Mouse (Mus musculus) midbrain, embryonic 16.5 days (tissue): ENCODE measurements around the gene Tln1. TPM values are rescaled to one million over a fixed set of nuclear protein-coding genes. Genes with fewer than 3 reads are reported as not detected.

Experiments
- ATAC-seq: fragments of 200-750 bp; cut with Nextera tagmentation; 2 replicates; pipeline ENCODE4 v1.8.0; 2017; ENCODE audit warnings: moderate TSS enrichment
- H3K27ac ChIP-seq: fragments of 300-500 bp; sonication (generic); 2 replicates; pipeline ENCODE4 v1.5.1; 2014; ENCODE audit warnings: mild to moderate bottlenecking, low read length, mixed read lengths
- H3K27me3 ChIP-seq: fragments of 300-500 bp; sonication (generic); 2 replicates; pipeline ENCODE4 v1.6.1; 2014; ENCODE audit warnings: low read depth, low read length, mixed read lengths; ENCODE audit not compliant: control insufficient read depth, insufficient read depth
- H3K36me3 ChIP-seq: fragments of 300-500 bp; sonication (generic); 2 replicates; pipeline ENCODE4 v1.6.1; 2014; ENCODE audit warnings: mild to moderate bottlenecking, low read length, moderate library complexity, mixed read lengths; ENCODE audit not compliant: control insufficient read depth, insufficient read depth
- H3K4me1 ChIP-seq: fragments of 300-500 bp; sonication (generic); 2 replicates; pipeline ENCODE4 v1.6.1; 2014; ENCODE audit warnings: mild to moderate bottlenecking, low read length, mixed read lengths; ENCODE audit not compliant: control insufficient read depth, insufficient read depth
- H3K4me2 ChIP-seq: fragments of 300-500 bp; sonication (generic); 2 replicates; pipeline ENCODE4 v1.6.1; 2014; ENCODE audit warnings: mild to moderate bottlenecking, low read length, mixed read lengths
- H3K4me3 ChIP-seq: fragments of 300-500 bp; sonication (generic); 2 replicates; pipeline ENCODE4 v1.5.1; 2014; ENCODE audit warnings: low read depth, mild to moderate bottlenecking, low read length, moderate library complexity, mixed read lengths
- H3K9ac ChIP-seq: fragments of 300-500 bp; sonication (generic); 2 replicates; pipeline ENCODE4 v1.6.1; 2014; ENCODE audit warnings: low read depth, low read length, mixed read lengths
- H3K9me3 ChIP-seq: fragments of 300-500 bp; sonication (generic); replicated peaks from 2 replicates; pipeline ENCODE4 v1.6.1; 2014; ENCODE audit warnings: mild to moderate bottlenecking, low read length, mixed read lengths; ENCODE audit not compliant: control insufficient read depth, poor library complexity, severe bottlenecking
- WGBS: fragments of 180-500 bp; shearing (Covaris S2); extraction: QIAGEN DNeasy Blood & Tissue Kit; methylation state at CpG from one replicate; pipeline ENCODE4 v1.1.7; 2014; 5-methylcytosine and 5-hydroxymethylcytosine counted together
- polyA plus RNA-seq: library from polyadenylated mRNA; unstranded; fragments of >200 nt; fragmentation: Nextera tagmentation; extraction: Ambion mirVana; gene quantifications from 2 replicates; pipeline ENCODE4 v1.2.1, GENCODE M21; 2015

Tln1 gene
- polyA plus RNA-seq, 1 experiment from 2014 or later, result 62.9 TPM

- H3K27ac ChIP-seq, result no peak overlapping the region
- peaks cover 13% of the 10 kb centered on the region for H3K4me1 ChIP-seq
- H3K9me3 ChIP-seq, result no peaks in the 10 kb centered on the region
- H3K27me3 ChIP-seq, result no peaks in the 10 kb centered on the region
- peaks cover 56% of the 10 kb centered on the region for H3K36me3 ChIP-seq
- H3K9ac ChIP-seq, result no peak overlapping the region
- 94% methylated on average over 9 of the region's 9 CpGs for WGBS
- no peak overlapping the region for H3K4me2 ChIP-seq
- no peak for ATAC-seq
- H3K4me3 ChIP-seq, result no peak overlapping the region
Observed at GRCm38 (mm10) chr4:43567140-43567539, 4.6 kb upstream of the Tln1 start.

- no peak overlapping the region for H3K4me3 ChIP-seq
Observed at GRCm38 (mm10) chr4:43564231-43564630, 1.7 kb upstream of the Tln1 start.

GRCm38 (mm10) chr4:43563601-43563875, 1.0 kb upstream of the Tln1 start:
- peak overlapping the region; percentile 62 for H3K4me3 ChIP-seq
- H3K9me3 ChIP-seq, result no peaks in the 10 kb centered on the region
- whole genome bisulfite sequencing, result 91% methylated on average over 4 of the region's 4 CpGs
- H3K27me3 ChIP-seq, result no peaks in the 10 kb centered on the region
- H3K27ac ChIP-seq, result no peak overlapping the region
- peak overlapping the region; percentile 86 for H3K9ac ChIP-seq
- peaks cover 31% of the 10 kb centered on the region for H3K36me3 ChIP-seq
- peak overlapping the region; percentile 87 for H3K4me2 ChIP-seq
- peaks cover 38% of the 10 kb centered on the region for H3K4me1 ChIP-seq
- no peak for ATAC-seq

More at GRCm38 (mm10) chr4:43564231-43564630, 1.7 kb upstream of the Tln1 start:
- no peaks in the 10 kb centered on the region for H3K9me3 ChIP-seq
- peaks cover 32% of the 10 kb centered on the region for H3K4me1 ChIP-seq
- H3K27ac ChIP-seq, result no peak overlapping the region
- no peak overlapping the region for H3K4me2 ChIP-seq
- peaks cover 34% of the 10 kb centered on the region for H3K36me3 ChIP-seq
- no peak overlapping the region for H3K9ac ChIP-seq
- H3K27me3 ChIP-seq, result no peaks in the 10 kb centered on the region
- 54% methylated on average over 2 of the region's 2 CpGs for WGBS
- ATAC-seq, result no peak

- H3K9me3 ChIP-seq, result no peaks in the 10 kb centered on the region
- ATAC-seq, result peak; percentile 21
- H3K4me2 ChIP-seq, result peak overlapping the region; percentile 87
- H3K27me3 ChIP-seq, result no peaks in the 10 kb centered on the region
- peak overlapping the region; percentile 86 for H3K9ac ChIP-seq
- peak overlapping the region; percentile 95 for H3K27ac ChIP-seq
- peaks cover 26% of the 10 kb centered on the region for H3K36me3 ChIP-seq
- H3K4me3 ChIP-seq, result peak overlapping the region; percentile 62
- peaks cover 43% of the 10 kb centered on the region for H3K4me1 ChIP-seq
- WGBS, result 5% methylated on average over 22 of the region's 22 CpGs
Observed at GRCm38 (mm10) chr4:43562769-43563600, 494 bp upstream of the Tln1 start.

- peak overlapping the region; percentile 62 for H3K4me3 ChIP-seq
- H3K9ac ChIP-seq, result peak overlapping the region; percentile 86
- peak; percentile 34; the same call in 1 of the 2 replicates for ATAC-seq
- peaks cover 45% of the 10 kb centered on the region for H3K4me1 ChIP-seq
- peak overlapping the region; percentile 77 for H3K4me2 ChIP-seq
- 2% methylated on average over 16 of the region's 16 CpGs for WGBS
- no peaks in the 10 kb centered on the region for H3K9me3 ChIP-seq
- no peaks in the 10 kb centered on the region for H3K27me3 ChIP-seq
- peak overlapping the region; percentile 95 for H3K27ac ChIP-seq
- H3K36me3 ChIP-seq, result peaks cover 14% of the 10 kb centered on the region
Observed at GRCm38 (mm10) chr4:43561436-43561996, 975 bp downstream of the Tln1 start.

GRCm38 (mm10) chr4:43560976-43561375, 1.5 kb downstream of the Tln1 start:
- no peaks in the 10 kb centered on the region for H3K27me3 ChIP-seq
- H3K4me2 ChIP-seq, result peak overlapping the region; percentile 77
- H3K27ac ChIP-seq, result no peak overlapping the region
- H3K4me3 ChIP-seq, result peak overlapping the region; percentile 62
- WGBS, result 38% methylated on average over 2 of the region's 2 CpGs
- no peak for ATAC-seq
- no peaks in the 10 kb centered on the region for H3K9me3 ChIP-seq
- peaks cover 45% of the 10 kb centered on the region for H3K4me1 ChIP-seq
- peak overlapping the region; percentile 86 for H3K9ac ChIP-seq
- peaks cover 9% of the 10 kb centered on the region for H3K36me3 ChIP-seq

GRCm38 (mm10) chr4:43560243-43560611, 2.3 kb downstream of the Tln1 start:
- H3K9me3 ChIP-seq, result no peaks in the 10 kb centered on the region
- H3K4me1 ChIP-seq, result peaks cover 45% of the 10 kb centered on the region
- H3K4me2 ChIP-seq, result peak overlapping the region; percentile 77; the same call in 1 of the 2 replicates
- H3K9ac ChIP-seq, result no peak overlapping the region; the same call in 1 of the 2 replicates
- no peak overlapping the region for H3K4me3 ChIP-seq
- ATAC-seq, result no peak
- H3K27ac ChIP-seq, result no peak overlapping the region
- peaks cover 7% of the 10 kb centered on the region for H3K36me3 ChIP-seq
- no peaks in the 10 kb centered on the region for H3K27me3 ChIP-seq
- WGBS, result 51% methylated on average over 6 of the region's 6 CpGs

- 85% methylated on average over 13 of the region's 13 CpGs for WGBS
Observed at GRCm38 (mm10) chr4:43559519-43560242, 2.8 kb downstream of the Tln1 start.

More at GRCm38 (mm10) chr4:43559519-43560242, 2.8 kb downstream of the Tln1 start:
- Histone ChIP-seq H3K4me3 (no peak overlapping the region), H3K4me2 (peak overlapping the region; percentile 6; the same call in 1 of the 2 replicates), H3K9ac (no peak overlapping the region; the same call in 1 of the 2 replicates), H3K36me3 (peaks cover 10% of the 10 kb centered on the region), H3K9me3 (no peaks in the 10 kb centered on the region), H3K27ac (no peak overlapping the region), H3K4me1 (peaks cover 45% of the 10 kb centered on the region), H3K27me3 (no peaks in the 10 kb centered on the region)
- no peak for ATAC-seq
